Mouse (Mus musculus) urinary bladder, postnatal 4 days (tissue): ENCODE measurements around the gene Flt1.

Experiments
- DNase-seq, 2 experiments: peaks; one replicate each; pipeline ENCODE4 v3.0.0; 2021 to 2022; ENCODE audit warnings: low spot score in 2 of 2

Gene Flt1

DNA sequence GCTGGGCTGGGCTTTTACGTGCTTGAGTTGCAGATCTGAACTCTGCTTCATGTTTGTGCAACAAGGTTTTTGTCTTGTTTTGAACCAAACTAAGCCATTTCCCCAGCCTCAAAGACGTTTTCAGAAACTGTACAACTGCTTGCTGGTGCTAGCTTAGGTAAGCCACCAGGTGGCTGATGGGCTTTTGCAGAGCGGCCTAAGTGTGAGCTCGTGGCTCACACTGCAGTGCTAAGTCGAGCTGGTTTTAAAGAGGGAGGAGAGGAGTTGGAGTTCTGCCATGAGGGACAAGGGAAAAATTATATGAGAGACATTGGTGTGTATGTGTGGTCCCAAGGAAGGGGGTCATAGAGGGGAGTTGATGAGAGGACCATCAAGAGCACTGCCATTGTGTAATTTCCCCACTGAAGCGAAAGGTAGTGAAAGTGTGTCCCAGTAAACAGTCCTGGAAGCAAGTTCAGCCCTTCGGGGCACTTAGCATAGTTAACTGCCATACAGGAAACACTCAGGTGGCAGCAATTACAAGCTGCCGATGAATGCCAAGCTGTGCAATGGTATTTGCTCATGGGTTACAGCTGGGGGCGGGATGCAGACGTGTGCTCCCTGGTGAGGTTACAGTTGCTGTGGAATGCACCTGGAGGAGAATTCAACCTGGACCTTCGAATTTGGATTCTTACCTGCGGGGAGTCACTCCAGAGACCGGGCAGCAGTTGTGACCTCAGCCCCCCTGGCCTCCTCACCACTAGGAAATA is 173.8 kb downstream of the Flt1 start:
- no peak for DNase-seq

DNA sequence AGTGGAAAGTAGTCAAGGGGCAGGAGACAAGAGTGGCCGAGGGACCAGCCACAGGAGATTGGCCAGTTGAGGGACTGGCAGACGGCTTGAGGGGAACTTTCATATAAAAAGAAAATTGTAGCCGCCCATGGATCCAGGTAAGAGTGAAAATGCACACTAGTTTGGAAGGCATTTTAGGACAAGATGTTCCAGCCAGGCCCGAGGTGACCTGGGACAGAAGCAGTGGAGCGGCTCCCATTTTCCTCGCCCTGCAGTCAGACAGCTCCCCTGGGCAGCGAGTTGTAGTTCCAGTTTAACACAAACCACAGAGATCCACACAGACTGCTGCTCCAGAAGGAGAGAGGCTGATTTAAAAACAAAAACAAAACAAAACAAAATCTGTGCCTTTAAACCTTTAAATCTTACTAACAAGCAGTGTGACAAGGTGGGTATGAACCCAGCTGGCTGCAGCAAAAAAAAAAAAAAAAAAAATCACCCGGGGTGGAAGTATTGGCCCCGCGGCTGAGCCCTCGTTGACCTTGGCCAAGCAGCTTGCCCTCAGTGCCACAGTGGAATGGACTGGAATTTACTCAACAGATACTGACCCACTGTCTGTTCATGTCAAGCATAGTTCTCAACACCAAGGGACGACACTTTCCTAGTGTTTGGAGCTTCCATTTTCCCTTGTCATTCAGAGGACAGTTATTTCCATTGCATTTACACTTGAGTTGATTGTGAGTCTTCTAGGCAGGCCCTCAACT is 176.6 kb downstream of the Flt1 start:
- DNase-seq: no peak

DNA sequence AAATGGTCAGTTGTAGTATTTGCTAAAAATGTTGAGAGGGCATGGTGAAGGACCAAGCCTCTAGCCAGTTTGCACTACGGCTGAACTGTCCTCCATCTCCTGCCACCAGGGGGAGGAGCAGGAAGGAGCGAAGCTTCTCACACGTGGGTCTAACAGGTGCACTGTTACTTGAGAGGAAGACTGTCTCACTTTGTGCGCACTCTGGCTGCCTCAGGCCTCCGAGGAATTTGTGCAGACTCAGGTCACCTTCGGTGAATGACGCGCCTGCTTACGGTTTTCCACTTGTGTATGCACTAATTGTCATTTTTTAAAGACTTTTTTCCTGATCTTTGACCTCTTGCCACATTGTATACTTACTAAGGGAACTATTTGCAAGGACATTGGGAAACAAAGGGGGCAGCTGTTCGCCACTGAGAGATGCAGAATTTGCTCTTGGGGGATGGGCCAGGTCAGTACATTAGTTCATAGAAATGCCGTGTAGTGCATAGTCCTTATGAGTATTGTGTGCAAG is 180.0 kb downstream of the Flt1 start:
- no peak for DNase-seq

DNA sequence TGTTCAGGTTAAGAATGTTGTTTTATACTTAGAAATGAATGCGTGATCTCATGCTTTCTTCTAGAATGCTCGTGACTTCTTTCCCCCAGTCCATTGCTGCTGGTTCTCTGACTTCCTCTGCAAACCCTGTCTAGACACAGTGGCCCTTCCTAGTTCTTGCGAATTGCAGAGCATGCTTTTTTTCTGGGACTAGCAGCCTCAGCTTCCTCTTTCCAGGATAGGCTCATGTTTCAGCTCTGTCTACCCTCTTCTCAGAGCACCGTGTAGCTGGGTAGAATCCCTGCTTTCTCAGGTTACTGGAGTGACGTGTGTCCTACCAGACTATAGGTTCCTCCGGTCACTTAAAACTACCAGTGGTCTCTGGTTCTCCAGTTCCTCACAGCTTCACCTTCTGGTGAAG is 183.5 kb downstream of the Flt1 start:
- DNase-seq: no peak

DNA sequence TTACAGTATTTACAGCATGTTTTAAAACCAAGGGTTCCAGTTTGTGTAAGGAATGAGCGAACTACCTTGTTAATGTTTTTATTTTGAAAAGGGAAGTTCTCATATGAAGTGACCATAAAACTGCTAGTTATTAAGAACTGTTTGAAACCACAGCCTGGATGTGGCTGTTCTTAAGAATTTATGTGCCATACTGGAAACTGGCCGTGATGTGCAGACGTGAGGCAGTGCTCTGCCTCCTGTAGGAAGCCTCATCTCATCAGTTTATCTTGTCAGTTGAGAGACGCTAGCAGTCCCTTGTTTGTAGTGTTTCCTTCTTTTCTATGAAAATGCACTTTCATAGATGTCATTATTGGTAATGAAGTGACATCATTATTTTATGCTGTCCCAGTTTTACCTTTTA is 186.0 kb downstream of the Flt1 start:
- no peak for DNase-seq

DNA sequence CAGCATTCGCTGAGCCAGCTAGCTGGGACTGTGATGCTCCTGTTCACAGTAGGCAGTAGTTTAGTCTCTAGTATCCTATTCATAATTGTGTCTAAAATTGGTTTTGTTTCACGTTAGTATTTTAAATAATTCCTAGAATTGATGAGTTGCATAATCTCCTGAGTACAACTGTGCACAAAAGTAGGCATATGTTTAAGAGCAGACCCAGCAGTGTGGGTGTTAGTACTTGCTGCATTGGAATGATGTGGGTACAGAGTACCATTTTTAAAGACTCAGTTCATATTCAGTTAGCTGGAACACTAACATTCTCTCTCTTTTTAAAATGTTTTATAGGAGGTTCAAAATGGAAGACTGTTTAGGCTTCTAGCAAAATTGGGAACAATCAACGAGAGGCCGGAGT is 186.4 kb downstream of the Flt1 start:
- DNase-seq: no peak

DNA sequence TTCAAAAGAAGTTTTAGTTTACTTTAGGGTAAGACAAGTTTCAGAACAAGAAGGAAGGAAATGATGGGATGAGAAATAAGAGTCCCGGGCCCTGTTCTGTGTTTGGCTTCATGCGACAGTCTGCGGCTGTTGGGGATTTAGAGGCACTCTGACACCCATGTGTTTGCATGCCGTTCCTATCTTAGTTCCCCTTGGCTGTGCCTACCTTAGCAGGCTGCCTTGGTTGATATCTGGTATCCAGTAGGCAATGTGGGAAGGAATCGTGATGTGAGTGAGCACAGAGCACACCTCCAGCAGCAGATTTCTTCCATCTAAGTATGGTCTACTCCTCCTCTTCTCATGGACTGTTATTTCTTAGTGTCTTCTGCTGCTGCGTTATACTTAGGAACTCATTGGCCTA is 193.8 kb downstream of the Flt1 start:
- no peak for DNase-seq

DNA sequence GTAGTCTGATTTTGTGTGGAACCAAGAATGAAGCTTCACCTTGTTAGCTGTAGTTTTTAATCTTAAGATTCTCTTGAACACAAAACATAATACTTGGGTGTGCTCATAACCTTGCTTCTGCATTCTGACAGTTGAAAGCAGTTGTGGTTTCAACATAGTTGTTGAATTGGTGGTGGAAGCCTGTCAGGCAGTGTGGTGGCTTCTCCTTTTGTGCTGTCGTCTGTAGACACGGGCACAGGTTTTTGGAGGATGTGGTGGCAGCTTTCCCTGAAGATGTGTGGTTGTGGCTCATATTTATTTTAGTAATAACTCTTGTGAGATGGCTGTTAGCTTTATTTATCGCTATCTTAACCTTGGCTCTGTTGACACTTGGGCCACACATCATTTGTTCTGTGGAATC is 198.0 kb downstream of the Flt1 start:
- DNase-seq: no peak

DNA sequence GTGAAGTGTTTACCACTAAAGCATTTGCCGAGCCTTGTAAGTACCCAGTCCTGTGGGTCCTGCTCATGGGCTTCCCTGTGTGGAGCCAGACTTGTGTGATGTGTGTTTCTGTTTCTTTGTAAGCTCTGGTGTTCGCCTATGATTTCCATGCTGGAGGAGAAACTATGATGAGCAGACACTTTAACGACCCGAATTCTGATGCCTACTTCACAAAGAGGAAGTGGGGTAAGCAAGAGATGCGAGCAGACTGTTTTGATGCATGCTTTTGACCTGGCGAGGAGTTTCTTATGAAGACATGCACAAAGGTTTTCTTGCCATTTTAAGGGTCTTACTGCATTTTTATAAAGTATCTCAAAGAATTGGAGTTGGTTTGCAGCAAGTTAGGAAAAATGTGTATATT is 198.8 kb downstream of the Flt1 start:
- no peak for DNase-seq
